Mouse (Mus musculus) gastrocnemius, adult 2 months (tissue): ENCODE results near the gene Krtap4-16. TPM values are rescaled to one million over a fixed set of nuclear protein-coding genes. Genes with fewer than 3 reads are reported as not detected.
"Not testable (repeated sequence)": the region's sequence is repeated elsewhere in the genome, so short reads cannot be mapped to it uniquely, and the experiment has no call there.

Experiments
- DNase-seq: peaks from one replicate; pipeline ENCODE4 v3.0.0; 2022
- H3K27ac ChIP-seq: fragments of 200-600 bp; 2 replicates; pipeline ENCODE4 v1.8.1; 2022; ENCODE audit warnings: mild to moderate bottlenecking
- H3K4me3 ChIP-seq: fragments of 200-600 bp; 2 replicates; pipeline ENCODE4 v1.8.1; 2022; ENCODE audit warnings: mild to moderate bottlenecking, moderate library complexity
- CTCF ChIP-seq: fragments of 200-600 bp; IDR thresholded peaks from 2 replicates; pipeline ENCODE4 v1.8.1; 2022; ENCODE audit warnings: antibody characterized with exemption, mild to moderate bottlenecking, moderate library complexity
- intact Hi-C: fragments of 180-260 bp; cut with DNase I; formaldehyde crosslinking; loops from one replicate; pipeline ENCODE4 v1.15.1; 2025
- long read RNA-seq, 2 experiments: library from polyadenylated mRNA; stranded (forward); transcript quantifications; one replicate each; pipeline ENCODE4 v2.0.0; 2021
- total RNA-seq, 2 experiments: library from RNA; stranded (reverse); gene quantifications; 2 replicates each; pipeline ENCODE4 v1.2.3; 2021

The Krtap4-16 gene
- total RNA-seq, result not detected
- long read RNA-seq, experiment 1, result 0 reads
- long read RNA-seq, experiment 2, result 0 reads

DNA sequence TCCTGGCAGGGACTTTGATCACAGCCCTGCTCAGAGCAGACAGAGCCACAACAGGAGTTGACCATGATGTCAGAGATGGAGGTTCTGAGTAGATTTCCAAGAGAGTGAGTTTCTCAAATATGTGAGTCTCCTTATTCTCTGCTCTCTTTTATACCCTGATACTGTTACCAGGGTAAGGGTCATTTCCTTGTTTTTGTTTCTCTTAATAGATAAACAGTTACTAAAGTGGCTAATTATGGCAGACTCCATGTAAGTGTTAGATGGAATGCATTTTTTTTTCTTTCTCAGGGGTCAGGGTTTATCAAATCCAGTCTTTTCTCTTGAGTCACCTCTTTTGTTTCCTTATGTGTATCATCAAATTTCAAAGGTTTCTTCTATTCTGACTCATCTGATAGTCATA, at the start of gene Krtap4-16:
Gene Krtap4-16 (minus strand): TSS at position 101 of the 400 bp plus-strand sequence.
- TF ChIP-seq CTCF, result no peak
- no peak within 1 kb of the TSS for H3K27ac ChIP-seq
- intact Hi-C loops, result no loop called here
- no peak for DNase-seq
- H3K4me3 ChIP-seq, result no peak within 1 kb of the TSS

DNA sequence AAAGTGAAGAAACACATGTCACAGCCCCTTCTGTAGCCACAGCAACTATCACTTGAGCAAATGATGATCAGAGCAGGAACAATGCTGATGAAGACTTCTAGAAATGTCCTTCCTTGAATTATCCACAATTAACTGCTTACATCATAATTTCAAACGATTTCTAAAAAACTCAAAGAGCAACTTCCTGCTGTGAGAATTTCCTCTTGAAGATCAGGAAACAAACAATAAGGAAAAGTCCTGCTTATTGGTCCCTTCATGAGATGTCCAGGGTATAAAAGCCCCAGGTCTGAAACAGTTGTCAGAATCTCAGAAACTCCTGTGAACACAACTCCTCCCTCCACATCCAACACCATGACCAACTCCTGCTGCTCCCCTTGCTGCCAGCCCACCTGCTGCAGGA, 27.5 kb upstream of the Krtap4-16 start, which contains the start of gene Gm11567:
Gene Gm11567 (plus strand): TSS at position 301 of the 400 bp plus-strand sequence.
- intact Hi-C loops, DNase-seq, H3K27ac ChIP-seq, H3K4me3 ChIP-seq: not testable (repeated sequence)

DNA sequence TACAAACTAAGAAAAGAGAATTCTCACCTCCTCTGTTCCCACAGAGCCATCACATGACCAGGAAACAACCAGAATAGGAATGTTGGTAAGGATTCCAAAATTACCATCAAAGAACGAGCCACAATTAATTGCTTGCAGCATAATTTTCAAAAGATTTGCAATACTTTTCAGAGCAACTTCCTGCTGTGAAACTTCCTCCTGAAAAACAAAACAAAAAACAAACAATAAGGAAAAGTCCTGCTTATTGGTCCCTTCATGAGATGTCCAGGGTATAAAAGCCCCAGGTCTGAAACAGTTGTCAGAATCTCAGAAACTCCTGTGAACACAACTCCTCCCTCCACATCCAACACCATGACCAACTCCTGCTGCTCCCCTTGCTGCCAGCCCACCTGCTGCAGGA, 21.7 kb upstream of the Krtap4-16 start, which contains the start of gene Krtap9-1:
Gene Krtap9-1 (plus strand): TSS at position 301 of the 400 bp plus-strand sequence.
- DNase-seq, H3K27ac ChIP-seq, intact Hi-C loops, H3K4me3 ChIP-seq: not testable (repeated sequence)

DNA sequence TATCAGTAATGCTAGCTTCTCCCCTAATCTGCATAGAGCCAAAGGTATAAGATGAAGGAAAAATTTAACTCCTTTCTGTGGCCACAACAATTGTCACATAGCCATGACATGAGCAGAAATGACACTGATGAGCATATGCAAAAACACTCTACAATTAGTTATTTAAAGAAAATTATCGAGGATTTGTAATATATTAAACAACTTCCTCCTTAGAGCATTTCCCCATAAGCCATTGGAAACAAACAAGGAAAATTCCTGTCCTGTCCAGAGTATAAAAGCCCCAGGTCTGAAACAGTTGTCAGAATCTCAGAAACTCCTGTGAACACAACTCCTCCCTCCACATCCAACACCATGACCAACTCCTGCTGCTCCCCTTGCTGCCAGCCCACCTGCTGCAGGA, 12.8 kb upstream of the Krtap4-16 start, which contains the start of gene Gm11559:
Gene Gm11559 (plus strand): TSS at position 301 of the 400 bp plus-strand sequence.
- DNase-seq, H3K4me3 ChIP-seq, intact Hi-C loops, H3K27ac ChIP-seq: not testable (repeated sequence)

DNA sequence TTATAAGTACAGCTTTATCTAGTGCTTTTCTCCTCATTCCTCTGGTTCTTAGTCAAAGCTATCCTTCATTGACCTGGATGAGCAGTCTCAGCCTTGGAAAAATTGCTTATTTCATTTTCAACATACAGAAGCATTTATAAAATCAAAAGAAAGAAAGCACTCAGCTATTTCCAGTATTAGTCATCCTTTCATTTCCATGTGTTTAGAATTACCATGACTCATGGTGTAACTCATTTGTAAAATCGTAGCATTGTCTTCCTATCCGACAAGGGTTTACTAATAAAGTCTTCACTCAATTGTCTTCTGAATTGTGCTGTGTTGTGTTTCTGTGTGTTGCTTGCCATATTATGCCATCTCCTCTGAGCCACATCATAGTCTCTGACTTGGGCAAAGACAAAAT, 7.4 kb upstream of the Krtap4-16 start:
- no peak for TF ChIP-seq CTCF
- intact Hi-C loops, result no loop called here
- DNase-seq, result no peak
- no peak overlapping the region for H3K4me3 ChIP-seq
- no peak overlapping the region for H3K27ac ChIP-seq

DNA sequence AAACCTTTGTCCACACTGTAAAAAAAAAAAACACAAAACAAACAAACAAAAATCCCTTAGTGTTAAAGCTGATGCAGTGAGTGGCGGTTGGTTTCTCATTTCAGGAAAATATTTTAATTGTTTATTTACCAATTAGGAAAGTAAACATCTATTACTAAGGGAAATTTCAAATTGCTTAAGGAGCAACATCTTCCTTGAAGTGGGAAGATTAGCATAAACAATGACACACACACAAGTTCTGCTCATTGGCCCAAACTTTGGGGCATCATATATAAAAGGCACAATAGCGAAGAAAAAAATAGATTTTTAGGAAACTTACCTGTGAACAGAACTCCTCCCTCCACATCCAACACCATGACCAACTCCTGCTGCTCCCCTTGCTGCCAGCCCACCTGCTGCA, 6.2 kb upstream of the Krtap4-16 start, which contains the start of gene Gm11568:
Gene Gm11568 (plus strand): TSS at position 301 of the 400 bp plus-strand sequence.
- no peak within 1 kb of the TSS for H3K27ac ChIP-seq
- intact Hi-C loops, result no loop called here

DNA sequence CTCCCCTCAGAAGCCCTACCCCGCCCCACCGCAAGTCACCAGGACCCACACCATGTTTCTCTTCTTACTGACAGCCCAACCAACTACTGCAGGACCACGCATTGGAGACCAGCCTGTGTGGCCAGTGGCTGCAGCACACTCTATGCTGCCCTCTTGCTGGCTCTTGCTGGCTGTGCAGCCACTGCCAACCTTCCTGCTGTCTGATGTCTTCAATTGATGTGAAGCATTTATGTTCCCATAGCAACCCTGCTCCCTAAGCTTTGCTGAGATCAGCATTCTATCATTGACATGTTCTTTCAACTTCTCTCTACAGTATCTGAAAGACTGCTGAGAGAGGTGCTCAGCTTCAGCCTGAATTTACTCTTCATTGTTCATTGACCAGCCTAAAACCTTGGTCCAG, 2.7 kb upstream of the Krtap4-16 start:
- no peak overlapping the region for H3K27ac ChIP-seq
- TF ChIP-seq CTCF, result no peak
- H3K4me3 ChIP-seq, result no peak overlapping the region
- DNase-seq, result no peak
- intact Hi-C loops, result no loop called here

More for the DNA sequence above, 6.2 kb upstream of the Krtap4-16 start, which contains the start of gene Gm11568:
- H3K4me3 ChIP-seq, result no peak within 1 kb of the TSS
- TF ChIP-seq CTCF, result no peak
- no peak for DNase-seq

DNA sequence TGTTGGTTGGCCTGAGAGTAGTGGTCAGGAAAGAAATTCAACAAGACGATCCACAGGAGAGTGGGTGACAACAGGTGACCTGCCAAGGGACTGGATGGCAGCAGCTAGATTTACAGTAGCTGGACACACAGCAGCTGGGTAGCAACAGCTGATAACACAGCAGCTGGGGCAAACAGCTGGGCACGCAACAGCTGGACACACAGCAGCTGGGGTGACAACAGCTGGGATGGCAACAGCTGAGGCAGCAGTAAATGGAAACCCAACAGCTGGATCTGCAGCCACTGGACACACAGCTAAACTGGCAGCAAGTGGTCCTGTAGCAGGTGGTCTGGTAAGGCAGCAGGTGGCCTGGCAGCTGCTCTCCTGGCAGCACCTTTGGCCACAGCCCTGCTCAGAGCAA, 4.7 kb downstream of the Krtap4-16 start:
- Histone ChIP-seq H3K27ac (no peak overlapping the region), H3K4me3 (no peak overlapping the region)
- intact Hi-C loops, result no loop called here
- no peak for TF ChIP-seq CTCF
- DNase-seq, result no peak

DNA sequence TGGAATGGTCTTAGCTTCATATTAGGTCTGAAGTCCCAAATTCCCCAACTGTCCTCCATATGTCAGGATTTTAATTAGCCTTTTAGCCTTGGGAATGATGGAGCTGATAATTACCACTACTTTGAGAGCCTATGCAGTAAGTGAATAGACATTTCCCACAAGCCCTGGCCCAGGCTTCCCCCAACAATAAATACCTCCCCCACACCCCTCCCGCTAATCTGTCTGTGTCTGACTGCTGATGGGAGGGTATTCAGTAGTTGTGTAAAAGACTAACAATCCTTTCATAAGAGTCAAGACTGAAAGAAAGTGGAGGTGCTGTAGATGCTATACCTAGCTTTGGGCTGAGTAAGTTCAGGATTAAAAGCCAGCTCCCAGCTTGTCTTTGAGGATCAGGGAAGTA, 9.2 kb downstream of the Krtap4-16 start:
- Histone ChIP-seq H3K4me3 (no peak overlapping the region), H3K27ac (no peak overlapping the region)
- no peak for DNase-seq
- intact Hi-C loops, result no loop called here
- no peak for TF ChIP-seq CTCF

DNA sequence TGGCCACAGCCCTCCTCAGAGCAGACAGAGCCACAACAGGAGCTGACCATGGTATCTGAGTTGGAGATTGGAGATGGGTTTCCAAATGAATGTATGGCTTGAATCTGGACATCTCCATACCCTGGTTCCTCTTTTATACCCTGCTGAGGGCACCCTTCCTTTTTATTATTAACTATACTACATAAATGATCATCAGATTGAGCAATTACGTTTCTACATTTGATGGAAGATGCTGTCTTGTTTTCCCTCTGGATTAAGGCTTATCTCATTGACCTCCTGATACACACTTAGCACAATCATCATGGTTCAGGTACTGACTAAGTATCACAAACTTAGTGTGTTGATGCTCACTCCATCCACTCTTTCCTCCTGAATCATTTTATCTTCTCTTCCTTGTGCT, 13.4 kb downstream of the Krtap4-16 start, which contains the start of gene 2300003K06Rik:
Gene 2300003K06Rik (minus strand): TSS at position 101 of the 400 bp plus-strand sequence.
- Histone ChIP-seq H3K4me3 (no peak within 1 kb of the TSS), H3K27ac (no peak within 1 kb of the TSS)
- no peak for TF ChIP-seq CTCF
- no peak for DNase-seq
- intact Hi-C loops, result no loop called here

DNA sequence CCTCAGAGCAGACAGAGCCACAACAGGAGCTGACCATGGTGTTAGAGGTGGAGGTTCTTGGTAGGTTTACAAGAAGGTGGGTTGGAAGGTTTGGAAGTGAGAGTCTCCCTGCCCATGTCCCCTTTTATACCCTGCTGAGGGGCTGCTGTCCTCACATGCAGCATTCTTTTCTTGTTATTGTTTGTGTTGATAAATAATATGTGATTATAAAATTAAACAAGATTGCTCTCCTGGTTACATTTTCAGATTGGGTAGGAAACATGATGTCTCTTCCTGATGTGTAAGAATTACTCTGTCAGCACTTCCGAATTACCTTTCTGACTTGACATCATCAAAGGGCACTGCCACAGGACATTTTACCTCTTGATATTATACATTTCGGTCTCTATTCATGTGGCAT, 35.8 kb downstream of the Krtap4-16 start, which contains the start of gene Gm11564:
Gene Gm11564 (minus strand): TSS at position 101 of the 400 bp plus-strand sequence.
- intact Hi-C loops, DNase-seq, H3K27ac ChIP-seq, H3K4me3 ChIP-seq: not testable (repeated sequence)

DNA sequence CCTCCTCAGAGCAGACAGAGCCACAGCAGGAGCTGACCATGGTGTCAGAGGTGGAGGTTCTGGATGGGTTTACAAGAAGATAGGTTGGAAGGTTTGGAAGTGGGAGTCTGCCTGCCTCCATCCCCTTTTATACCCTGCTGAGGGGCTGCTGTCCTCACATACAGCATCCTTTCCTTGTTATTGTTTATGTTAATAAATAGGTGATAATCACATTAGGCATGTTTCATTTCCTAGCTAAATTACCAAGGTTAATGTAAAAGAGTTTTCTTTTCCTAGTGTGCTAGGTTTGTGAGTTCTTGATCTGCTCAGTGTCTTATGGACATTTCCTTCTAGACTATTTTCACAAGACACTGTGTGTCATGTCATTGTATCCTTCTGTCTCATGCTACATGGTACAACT, 41.6 kb downstream of the Krtap4-16 start, which contains the start of gene Krtap4-13:
Gene Krtap4-13 (minus strand): TSS at position 101 of the 400 bp plus-strand sequence.
- intact Hi-C loops, H3K4me3 ChIP-seq, H3K27ac ChIP-seq, DNase-seq: not testable (repeated sequence)

DNA sequence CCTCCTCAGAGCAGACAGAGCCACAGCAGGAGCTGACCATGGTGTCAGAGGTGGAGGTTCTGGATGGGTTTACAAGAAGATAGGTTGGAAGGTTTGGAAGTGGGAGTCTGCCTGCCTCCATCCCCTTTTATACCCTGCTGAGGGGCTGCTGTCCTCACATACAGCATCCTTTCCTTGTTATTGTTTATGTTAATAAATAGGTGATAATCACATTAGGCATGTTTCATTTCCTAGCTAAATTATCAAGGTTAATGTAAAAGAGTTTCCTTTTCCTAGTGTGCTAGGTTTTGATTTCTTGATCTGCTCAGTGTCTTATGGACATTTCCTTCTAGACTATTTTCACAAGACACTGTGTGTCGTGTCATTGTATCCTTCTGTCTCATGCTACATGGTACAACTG, 47.1 kb downstream of the Krtap4-16 start, which contains the start of gene Gm11554:
Gene Gm11554 (minus strand): TSS at position 101 of the 400 bp plus-strand sequence.
- intact Hi-C loops, DNase-seq, H3K4me3 ChIP-seq, H3K27ac ChIP-seq: not testable (repeated sequence)

Other genes with a start within 250 kb of the Krtap4-16 start
- gene Gm11938, start 248.3 kb downstream of the Krtap4-16 start, total RNA-seq, result not detected
- not detected for gene Gm11937, start 241.4 kb downstream of the Krtap4-16 start, total RNA-seq
- not detected for gene Krtap2-4, start 236.8 kb downstream of the Krtap4-16 start, total RNA-seq
- not detected for gene Gm11562, start 231.2 kb downstream of the Krtap4-16 start, total RNA-seq
- gene Krtap4-1, start 223.4 kb downstream of the Krtap4-16 start, total RNA-seq, result not detected
- not detected for gene Krtap4-2, start 216.5 kb downstream of the Krtap4-16 start, total RNA-seq
- gene Krtap4-7, start 207.5 kb downstream of the Krtap4-16 start, total RNA-seq, result not detected
- gene Gm11555, start 201.4 kb downstream of the Krtap4-16 start, total RNA-seq, result not detected
- not detected for gene Gm11563, start 192.6 kb downstream of the Krtap4-16 start, total RNA-seq
- gene Krtap4-6, start 185.6 kb downstream of the Krtap4-16 start, total RNA-seq, result not detected
- gene Gm14190, start 160.9 kb downstream of the Krtap4-16 start, total RNA-seq, result not detected
- not detected for gene Gm14180, start 117.3 kb downstream of the Krtap4-16 start, total RNA-seq
- gene Gm11595, start 78.7 kb downstream of the Krtap4-16 start, total RNA-seq, result not detected
- not detected for gene Krtap4-8, start 70.9 kb downstream of the Krtap4-16 start, total RNA-seq
- not detected for gene Krtap4-9, start 66.4 kb downstream of the Krtap4-16 start, total RNA-seq
- not detected for gene Gm11596, start 58.1 kb downstream of the Krtap4-16 start, total RNA-seq
- not detected for gene Gm11569, start 52.7 kb downstream of the Krtap4-16 start, total RNA-seq
- gene Gm11554, start 47.2 kb downstream of the Krtap4-16 start, total RNA-seq, result not detected
- not detected for gene Krtap4-13, start 41.7 kb downstream of the Krtap4-16 start, total RNA-seq
- gene Gm11564, start 35.9 kb downstream of the Krtap4-16 start, total RNA-seq, result not detected
- not detected for gene 2300003K06Rik, start 13.5 kb downstream of the Krtap4-16 start, total RNA-seq
- gene Gm11568, start 6.3 kb upstream of the Krtap4-16 start, total RNA-seq, result not detected
- not detected for gene Gm11559, start 12.9 kb upstream of the Krtap4-16 start, total RNA-seq
- not detected for gene Krtap9-1, start 21.8 kb upstream of the Krtap4-16 start, total RNA-seq
- gene Gm11567, start 27.6 kb upstream of the Krtap4-16 start, total RNA-seq, result not detected
- not detected for gene Krtap31-1, start 56.3 kb upstream of the Krtap4-16 start, total RNA-seq
- not detected for gene Gm11565, start 63.1 kb upstream of the Krtap4-16 start, total RNA-seq
- not detected for gene Krtap31-2, start 84.7 kb upstream of the Krtap4-16 start, total RNA-seq
- gene Krtap9-5, start 96.9 kb upstream of the Krtap4-16 start, total RNA-seq, result not detected
- not detected for gene Krtap29-1, start 127.4 kb upstream of the Krtap4-16 start, total RNA-seq
- gene Krtap16-1, start 135.0 kb upstream of the Krtap4-16 start, total RNA-seq, result not detected
- not detected for gene Krtap17-1, start 142.4 kb upstream of the Krtap4-16 start, total RNA-seq
- gene Krt33a, start 164.6 kb upstream of the Krtap4-16 start, total RNA-seq, result not detected
- gene Krt33b, start 178.3 kb upstream of the Krtap4-16 start, total RNA-seq, result not detected
- not detected for gene Krt34, start 189.9 kb upstream of the Krtap4-16 start, total RNA-seq
- not detected for gene Krt31, start 198.9 kb upstream of the Krtap4-16 start, total RNA-seq
- gene Krt32, start 236.6 kb upstream of the Krtap4-16 start, total RNA-seq, result not detected
- gene Krt35, start 244.6 kb upstream of the Krtap4-16 start, total RNA-seq, result not detected